Mouse (Mus musculus): ENCODE measurements around the gene Gpr21.

DNA sequence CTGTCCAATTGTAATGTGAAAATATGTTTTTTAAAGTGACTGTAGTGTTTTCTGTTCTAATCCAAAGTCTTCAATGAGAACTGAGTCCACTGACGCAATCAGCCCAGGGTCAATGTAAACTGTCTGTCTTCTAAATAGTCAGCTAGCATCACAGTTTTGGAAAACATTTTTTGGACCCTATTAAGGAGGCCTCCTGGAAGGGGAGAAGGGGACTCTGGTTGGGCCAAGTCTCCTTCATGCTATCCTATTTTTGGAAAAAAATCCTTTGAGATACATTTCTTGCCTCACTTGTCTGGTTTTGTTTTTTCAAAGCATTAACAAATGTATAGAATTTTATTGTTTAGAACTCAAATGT is 3.1 kb downstream of the Gpr21 start:
- TF ChIP-seq CTCF (IDR thresholded peaks at IDR 0.05; ENCODE audit: control insufficient read depth, insufficient read depth, insufficient replicate concordance, low read depth, low read length), result no peak
- no peak for TF ChIP-seq POLR2A (IDR thresholded peaks at IDR 0.05; ENCODE audit: control insufficient read depth, low read depth, low read length)
